Mouse (Mus musculus) CD4-positive helper T cell, adult 2 months (primary cell): ENCODE data around the gene Cx3cl1.

Source experiments
- DNase-seq: peaks from one replicate; pipeline ENCODE4 v3.0.0-alpha.2; 2012; ENCODE audit warnings: low read depth, missing footprints, low spot score

Cx3cl1 gene

GRCm38 (mm10) chr8:94771941-94772670 is at the start of gene Cx3cl1:
Cx3cl1 (plus strand) TSS chr8:94772009.
- DNase-seq: no peak

- DNase-seq: no peak
These were observed 45.8 kb upstream of the Cx3cl1 start for GRCm38 (mm10) chr8:94725998-94726397.

DNA sequence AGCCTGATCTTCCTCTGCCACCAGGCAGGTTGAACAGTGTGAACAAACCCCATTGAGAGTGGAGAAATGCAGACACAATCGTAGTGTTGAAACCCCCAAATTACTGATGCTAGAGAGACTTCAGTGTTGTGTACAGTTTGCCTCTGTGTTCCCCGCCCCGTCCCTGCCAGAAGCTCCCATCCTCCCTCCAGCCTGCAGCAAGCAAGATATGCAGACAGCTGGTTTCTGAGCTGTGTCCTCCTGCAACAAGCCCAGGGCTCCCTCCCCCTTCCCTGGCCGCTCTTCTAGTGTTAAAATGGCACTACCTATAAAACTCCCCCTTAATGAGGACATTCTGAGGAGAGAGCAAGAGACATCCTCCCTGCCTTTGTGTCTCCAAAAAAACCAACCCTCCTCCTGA is 42.5 kb upstream of the Cx3cl1 start:
- no peak for DNase-seq

DNA sequence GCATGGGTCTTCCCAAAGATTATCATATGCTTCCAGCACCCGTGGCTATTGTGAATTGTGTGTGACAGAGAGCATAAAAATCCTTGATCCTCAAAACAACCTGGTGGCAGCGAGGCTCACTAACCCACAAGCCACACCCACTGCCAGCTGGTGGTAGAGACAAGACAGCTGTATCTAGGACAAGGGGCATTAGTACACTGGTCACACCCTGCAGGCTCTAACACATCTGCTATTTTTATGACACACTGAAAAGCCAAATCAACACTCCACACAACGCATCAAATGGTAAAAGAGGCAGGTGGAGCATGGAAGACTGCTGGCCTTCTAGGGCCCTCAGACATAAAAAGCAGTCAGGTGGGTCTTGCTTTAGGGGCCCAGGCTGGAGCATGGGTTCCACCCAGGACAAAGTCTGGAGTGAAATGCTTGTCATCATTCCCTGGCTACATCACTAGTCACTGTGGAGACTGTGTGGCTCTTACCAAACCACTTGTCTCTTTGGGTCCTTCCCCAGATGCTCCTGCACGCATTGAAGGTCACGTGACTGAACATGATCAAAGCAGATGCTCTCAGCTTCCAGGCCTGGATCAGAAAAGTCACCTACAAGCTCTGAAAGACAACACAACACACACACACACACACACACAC is 37.9 kb upstream of the Cx3cl1 start:
- no peak for DNase-seq

GRCm38 (mm10) chr8:94734735-94735350 is 37.0 kb upstream of the Cx3cl1 start:
- DNase-seq: no peak

- no peak for DNase-seq
These were observed 36.2 kb upstream of the Cx3cl1 start for GRCm38 (mm10) chr8:94735426-94736094.

GRCm38 (mm10) chr8:94739829-94740228 is 32.0 kb upstream of the Cx3cl1 start:
- no peak for DNase-seq

- DNase-seq: no peak
These were observed 31.2 kb upstream of the Cx3cl1 start for GRCm38 (mm10) chr8:94740591-94740990.

- no peak for DNase-seq
These were observed 30.1 kb upstream of the Cx3cl1 start for GRCm38 (mm10) chr8:94741726-94742125.

GRCm38 (mm10) chr8:94744484-94744883 is 27.3 kb upstream of the Cx3cl1 start:
- no peak for DNase-seq

DNA sequence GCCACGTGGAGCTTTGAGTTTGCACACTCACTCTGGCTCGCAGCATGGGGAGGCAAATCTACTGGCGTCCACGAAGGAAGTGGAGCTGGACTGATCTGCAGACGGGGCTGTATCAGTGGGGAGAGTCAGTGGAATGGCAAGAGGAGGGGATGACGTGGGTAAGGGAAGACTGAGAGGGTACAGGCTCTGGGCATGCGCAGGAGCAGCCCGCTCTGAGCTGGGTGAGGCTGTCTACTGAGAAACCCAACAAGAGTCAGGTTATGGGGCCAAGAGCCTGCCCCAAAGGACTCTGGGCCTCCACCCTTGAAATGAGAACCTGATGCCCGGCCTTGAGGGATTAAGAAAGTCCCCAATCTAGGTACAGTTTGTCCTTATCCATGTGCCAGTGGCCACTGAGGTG is 26.8 kb upstream of the Cx3cl1 start:
- no peak for DNase-seq

DNA sequence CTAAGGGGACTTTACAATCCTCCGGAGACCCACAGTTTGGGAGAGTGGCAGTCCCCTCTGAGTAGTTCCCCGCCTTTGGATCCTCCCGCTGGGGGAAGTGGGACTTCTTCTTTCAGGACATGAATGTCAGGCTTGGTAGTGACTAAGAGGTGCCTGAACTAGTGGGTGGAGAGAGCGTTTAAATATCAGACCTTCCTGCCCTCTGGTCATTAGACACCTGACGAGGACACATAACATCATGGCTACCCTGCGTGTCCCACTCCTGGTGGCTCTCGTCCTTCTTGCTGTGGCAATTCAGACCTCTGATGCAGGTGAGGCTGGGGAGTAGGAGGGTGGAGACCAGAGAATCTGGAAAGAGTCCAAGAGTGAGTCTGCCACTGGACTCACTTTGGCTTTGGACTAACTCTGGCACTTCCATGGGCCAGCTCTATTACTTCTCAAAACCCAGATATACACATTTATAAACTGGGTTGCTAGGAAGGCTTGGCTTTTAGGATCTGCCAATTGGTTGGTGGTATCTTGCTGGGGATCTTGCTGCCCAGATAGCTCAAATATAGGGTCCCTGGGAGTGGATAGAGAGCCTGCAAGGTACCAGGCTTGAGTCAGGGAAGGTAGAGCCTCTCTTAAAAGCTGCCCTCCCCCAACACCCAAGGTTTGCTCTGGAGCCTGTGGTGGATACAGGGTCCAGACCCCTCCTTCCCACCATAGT is 26.2 kb upstream of the Cx3cl1 start, which contains the start of gene Ccl22:
Gene Ccl22, plus strand, starts transcription at position 115 of the 709 bp plus-strand sequence.
- DNase-seq: no peak

DNA sequence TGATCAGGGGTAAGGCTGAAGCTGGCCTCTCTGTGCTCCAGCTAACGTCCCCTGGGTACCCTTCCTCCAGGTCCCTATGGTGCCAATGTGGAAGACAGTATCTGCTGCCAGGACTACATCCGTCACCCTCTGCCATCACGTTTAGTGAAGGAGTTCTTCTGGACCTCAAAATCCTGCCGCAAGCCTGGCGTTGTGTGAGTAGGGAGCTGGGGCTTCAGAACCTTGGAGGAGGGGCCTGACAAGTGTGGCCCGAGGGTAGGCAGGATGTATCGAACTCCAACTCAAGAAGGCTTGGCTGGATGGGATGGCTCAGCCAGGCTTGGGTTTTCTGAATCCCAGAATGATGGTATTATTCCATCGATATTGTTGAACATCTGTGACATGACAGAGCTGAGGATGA is 25.0 kb upstream of the Cx3cl1 start:
- no peak for DNase-seq

DNA sequence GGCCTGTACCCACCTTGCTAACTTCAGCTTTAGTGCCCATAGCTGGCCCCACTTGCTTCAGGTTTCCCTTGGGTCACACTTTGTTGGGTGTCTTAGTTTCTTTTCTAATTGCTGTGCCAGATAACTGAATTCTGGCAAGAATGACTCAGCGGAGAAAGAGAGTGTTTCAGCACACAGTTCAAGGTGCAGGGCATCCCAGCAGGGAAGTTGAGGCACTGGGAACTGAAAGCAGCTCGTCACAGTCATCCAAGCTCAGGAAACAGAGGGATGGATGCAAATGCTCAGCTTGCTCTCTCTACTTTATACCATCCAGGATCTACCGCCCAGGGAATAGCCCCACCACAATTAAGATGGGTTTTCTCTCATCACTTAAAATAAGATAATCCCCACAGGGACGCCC is 23.4 kb upstream of the Cx3cl1 start:
- no peak for DNase-seq

DNA sequence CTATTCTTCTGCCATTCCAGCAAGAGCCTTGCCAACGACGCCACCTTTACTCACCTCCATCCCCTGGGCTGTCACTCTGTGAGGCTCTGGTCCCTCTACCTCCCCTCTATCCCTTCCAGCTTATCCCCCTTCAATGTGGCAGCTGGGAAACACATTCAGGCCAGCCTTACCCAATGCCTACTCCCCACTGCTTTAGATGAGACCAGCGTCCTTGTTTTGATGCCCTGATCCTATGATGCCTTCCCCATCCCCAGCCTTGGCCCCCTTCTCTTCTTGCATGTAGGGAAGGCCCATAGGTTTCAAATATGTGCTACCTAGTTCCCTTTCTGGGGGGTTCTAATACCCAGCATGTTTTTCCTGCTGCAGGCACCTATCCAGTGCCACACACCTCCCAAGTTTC is 21.9 kb upstream of the Cx3cl1 start:
- DNase-seq: no peak

DNA sequence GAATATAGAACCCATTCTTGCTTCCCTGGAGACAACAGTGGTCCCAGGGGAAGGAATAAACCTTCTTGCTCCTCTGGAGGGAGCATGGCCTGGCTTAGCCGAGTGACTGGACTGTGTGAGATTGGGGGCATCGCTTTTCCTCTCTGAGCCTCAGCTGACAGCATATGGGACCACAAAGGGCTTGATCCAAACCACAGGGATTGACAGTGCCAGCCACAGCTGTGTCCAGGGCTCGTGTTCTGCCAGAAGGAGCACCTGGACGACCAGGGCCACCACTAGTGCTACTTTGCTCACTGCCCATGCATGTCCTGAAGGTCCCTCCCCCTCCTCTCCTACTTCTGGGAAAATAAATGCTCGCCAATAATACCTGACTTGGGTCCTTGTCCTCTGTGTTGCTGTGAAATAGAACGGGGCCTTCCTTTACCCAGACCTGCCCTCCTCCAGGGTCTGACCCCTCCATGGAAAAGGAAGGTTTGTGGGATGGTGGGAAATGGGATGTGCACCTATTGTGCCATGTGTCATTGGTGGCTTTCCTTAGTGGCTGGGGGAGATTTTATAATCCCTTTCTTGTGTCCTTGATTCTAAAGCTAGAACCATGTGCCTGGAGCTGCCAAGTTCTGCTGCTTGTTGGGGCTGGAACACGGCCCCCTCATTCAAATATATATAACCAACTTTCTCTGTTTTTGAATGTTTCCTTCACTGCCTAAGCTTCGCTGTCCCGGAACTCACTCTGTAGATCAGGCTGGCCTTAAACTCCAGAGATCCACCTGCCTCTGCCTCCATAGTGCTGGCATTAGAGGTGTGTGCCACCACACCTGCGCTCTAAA is 20.6 kb upstream of the Cx3cl1 start:
- DNase-seq: no peak

- no peak for DNase-seq
These were observed 17.8 kb upstream of the Cx3cl1 start for GRCm38 (mm10) chr8:94754006-94754405.

GRCm38 (mm10) chr8:94754486-94754885 is 17.3 kb upstream of the Cx3cl1 start:
- DNase-seq: no peak

DNA sequence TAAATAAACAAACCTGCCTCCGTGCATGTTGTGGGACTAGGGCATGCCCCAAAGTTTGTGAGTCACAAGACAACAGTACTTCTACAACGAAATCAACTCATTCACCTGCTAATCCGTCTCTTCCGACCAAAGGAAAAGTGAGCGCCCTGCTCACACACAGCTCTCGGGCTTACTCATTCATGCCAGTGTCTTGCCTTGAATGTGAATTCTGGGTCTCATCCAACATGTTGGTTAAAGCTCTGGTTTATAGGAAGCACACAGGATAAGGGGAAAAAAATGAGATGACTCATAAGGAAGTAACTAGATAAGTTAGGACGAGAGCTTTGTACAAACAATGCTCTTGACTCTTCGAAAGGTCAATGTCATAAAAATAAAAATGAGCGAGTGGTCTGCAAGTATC is 4.8 kb upstream of the Cx3cl1 start:
- no peak for DNase-seq

GRCm38 (mm10) chr8:94770945-94771344 is 864 bp upstream of the Cx3cl1 start:
- DNase-seq: no peak

DNA sequence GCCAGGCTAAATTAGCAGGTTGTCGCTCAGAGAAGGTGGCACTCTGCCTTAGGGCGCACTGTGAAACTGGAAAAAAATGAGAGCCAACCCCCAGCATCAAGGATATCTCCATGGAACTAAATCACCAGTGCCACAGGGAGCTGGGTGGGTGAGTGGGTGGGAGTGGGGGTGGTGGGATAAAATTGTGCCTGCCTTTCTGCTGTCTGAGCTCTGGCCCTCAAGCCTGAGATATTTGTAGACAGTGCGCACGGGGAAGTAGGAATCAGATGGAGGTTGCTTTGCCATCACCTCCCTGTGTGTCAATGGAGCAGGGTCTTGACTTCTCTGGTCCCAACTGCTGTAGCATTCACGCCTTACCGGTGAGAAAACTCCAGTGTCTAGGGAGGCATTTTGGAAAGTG is 1.2 kb downstream of the Cx3cl1 start:
- DNase-seq: no peak
